Mouse (Mus musculus): Measurements from ENCODE around the gene Gucy2d.

Gene Gucy2d

GRCm38 (mm10) chr7:98439956-98440466, at the start of gene Gucy2d:
TSS of gene Gucy2d (plus strand) at chr7:98440416.
- DNase-seq (ENCODE audit: low spot score) = no peak

GRCm38 (mm10) chr7:98390486-98390885, 49.7 kb upstream of the Gucy2d start:
- DNase-seq (ENCODE audit: low spot score) = no peak

GRCm38 (mm10) chr7:98391351-98391936, 48.8 kb upstream of the Gucy2d start:
- no peak for DNase-seq (ENCODE audit: low spot score)

GRCm38 (mm10) chr7:98392466-98393201, 47.6 kb upstream of the Gucy2d start:
- DNase-seq (ENCODE audit: low spot score) = no peak

GRCm38 (mm10) chr7:98402582-98403574, 37.3 kb upstream of the Gucy2d start:
- no peak for DNase-seq (ENCODE audit: low spot score)

- no peak for DNase-seq (ENCODE audit: low spot score)
Measured at GRCm38 (mm10) chr7:98403996-98404395, 36.2 kb upstream of the Gucy2d start.

- no peak for DNase-seq (ENCODE audit: low spot score)
Measured at GRCm38 (mm10) chr7:98407615-98408014, 32.6 kb upstream of the Gucy2d start.

GRCm38 (mm10) chr7:98413115-98413514, 27.1 kb upstream of the Gucy2d start:
- DNase-seq (ENCODE audit: low spot score) = no peak

- DNase-seq (ENCODE audit: low spot score) = peak; percentile 35
Measured at GRCm38 (mm10) chr7:98415550-98415949, 24.7 kb upstream of the Gucy2d start.

- no peak for DNase-seq (ENCODE audit: low spot score)
Measured at GRCm38 (mm10) chr7:98416020-98416419, 24.2 kb upstream of the Gucy2d start.

GRCm38 (mm10) chr7:98418031-98418805, 22.0 kb upstream of the Gucy2d start:
- no peak for DNase-seq (ENCODE audit: low spot score)

- no peak for DNase-seq (ENCODE audit: low spot score)
Measured at GRCm38 (mm10) chr7:98419366-98419765, 20.9 kb upstream of the Gucy2d start.

- no peak for DNase-seq (ENCODE audit: low spot score)
Measured at GRCm38 (mm10) chr7:98423546-98423945, 16.7 kb upstream of the Gucy2d start.

- DNase-seq (ENCODE audit: low spot score) = no peak
Measured at GRCm38 (mm10) chr7:98424396-98424795, 15.8 kb upstream of the Gucy2d start.

GRCm38 (mm10) chr7:98425551-98425950, 14.7 kb upstream of the Gucy2d start:
- DNase-seq (ENCODE audit: low spot score) = no peak

- no peak for DNase-seq (ENCODE audit: low spot score)
Measured at GRCm38 (mm10) chr7:98426641-98427040, 13.6 kb upstream of the Gucy2d start.

GRCm38 (mm10) chr7:98427115-98427835, 12.9 kb upstream of the Gucy2d start:
- DNase-seq (ENCODE audit: low spot score) = no peak

GRCm38 (mm10) chr7:98429579-98429978, 10.6 kb upstream of the Gucy2d start:
- DNase-seq (ENCODE audit: low spot score) = no peak

GRCm38 (mm10) chr7:98430785-98431184, 9.4 kb upstream of the Gucy2d start:
- DNase-seq (ENCODE audit: low spot score) = peak; percentile 80

GRCm38 (mm10) chr7:98437629-98438028, 2.6 kb upstream of the Gucy2d start:
- DNase-seq (ENCODE audit: low spot score) = peak; percentile 74

GRCm38 (mm10) chr7:98446873-98447272, 6.7 kb downstream of the Gucy2d start:
- no peak for DNase-seq (ENCODE audit: low spot score)
